Mouse (Mus musculus) liver, postnatal 0 days (tissue): ENCODE results near the gene Inpp4a.

Source experiments
- CTCF ChIP-seq: sonication (generic); IDR thresholded peaks from 2 replicates; pipeline ENCODE4 v1.5.1; 2016; ENCODE audit warnings: antibody characterized with exemption, low read depth
- EP300 ChIP-seq: IDR thresholded peaks from 2 replicates; pipeline ENCODE4 v1.6.1; 2016; ENCODE audit warnings: antibody characterized with exemption, low read depth, mild to moderate bottlenecking

DNA sequence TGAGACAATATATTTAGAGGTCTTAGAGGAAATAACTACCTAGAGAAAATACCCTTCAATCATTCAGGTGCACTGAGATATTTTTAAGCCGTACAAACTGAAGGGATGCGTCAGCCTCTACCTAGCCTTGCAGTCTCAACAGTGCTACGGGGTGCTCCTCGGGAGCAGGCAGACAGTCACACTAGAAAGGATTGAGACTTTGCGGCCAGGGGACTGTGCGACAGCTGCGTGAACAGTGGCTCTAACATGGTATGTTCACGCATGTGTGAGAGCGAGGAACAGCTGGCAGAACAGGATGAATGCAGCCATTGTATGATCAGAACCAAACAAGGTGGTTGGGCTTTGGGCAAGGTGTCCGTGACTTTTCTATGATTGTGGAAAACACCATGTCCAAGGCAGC is 63.1 kb downstream of the Inpp4a start:
- TF ChIP-seq CTCF: no peak
- no peak for TF ChIP-seq EP300
